Mouse (Mus musculus) stomach, postnatal 0 days (tissue): ENCODE measurements around the gene Asb7. TPM values are rescaled to one million over a fixed set of nuclear protein-coding genes. Genes with fewer than 3 reads are reported as not detected.

Experiments used
- ATAC-seq: fragments of 200-750 bp; cut with Nextera tagmentation; 2 replicates; pipeline ENCODE4 v1.8.0; 2017; ENCODE audit not compliant: low FRiP score, low TSS enrichment
- DNase-seq: peaks from one replicate; pipeline ENCODE4 v3.0.0-alpha.2; 2016; ENCODE audit warnings: low spot score
- H3K27ac ChIP-seq: fragments of 300-500 bp; sonication (generic); replicated peaks from 2 replicates; pipeline ENCODE4 v1.5.1; 2014; ENCODE audit warnings: mild to moderate bottlenecking, control low read depth
- H3K27me3 ChIP-seq: fragments of 300-500 bp; sonication (generic); 2 replicates; pipeline ENCODE4 v1.6.1; 2014; ENCODE audit warnings: low read length; ENCODE audit not compliant: control insufficient read depth, insufficient read depth
- H3K36me3 ChIP-seq: fragments of 300-500 bp; sonication (generic); 2 replicates; pipeline ENCODE4 v1.6.1; 2014; ENCODE audit warnings: low read length, mixed read lengths; ENCODE audit not compliant: control insufficient read depth, insufficient read depth
- H3K4me1 ChIP-seq: fragments of 300-500 bp; sonication (generic); replicated peaks from 2 replicates; pipeline ENCODE4 v1.6.1; 2014; ENCODE audit warnings: antibody characterized with exemption; ENCODE audit not compliant: control insufficient read depth, insufficient read depth
- H3K4me2 ChIP-seq: fragments of 300-500 bp; sonication (generic); replicated peaks from 2 replicates; pipeline ENCODE4 v1.6.1; 2014; ENCODE audit warnings: low read depth, mild to moderate bottlenecking, control low read depth, moderate library complexity
- H3K4me3 ChIP-seq: fragments of 300-500 bp; sonication (generic); 2 replicates; pipeline ENCODE4 v1.5.1; 2014; ENCODE audit warnings: low read depth, low read length, control low read depth
- H3K9ac ChIP-seq: fragments of 300-500 bp; sonication (generic); 2 replicates; pipeline ENCODE4 v1.6.1; 2014; ENCODE audit warnings: mild to moderate bottlenecking, low read length, control low read depth, mixed read lengths
- H3K9me3 ChIP-seq: fragments of 300-500 bp; sonication (generic); 2 replicates; pipeline ENCODE4 v1.6.1; 2016; ENCODE audit warnings: low read length; ENCODE audit not compliant: control insufficient read depth
- CTCF ChIP-seq: IDR thresholded peaks from 2 replicates; pipeline ENCODE4 v1.5.1; 2016; ENCODE audit warnings: antibody characterized with exemption, low read depth, mild to moderate bottlenecking, moderate library complexity
- EP300 ChIP-seq: optimal IDR thresholded peaks from 2 replicates; pipeline ENCODE3; 2016; ENCODE audit warnings: antibody characterized with exemption
- WGBS: fragments of 180-500 bp; shearing (Covaris S2); extraction: QIAGEN DNeasy Blood & Tissue Kit; methylation state at CpG from one replicate; pipeline ENCODE4 v1.1.7; 2014; 5-methylcytosine and 5-hydroxymethylcytosine counted together
- polyA plus RNA-seq: library from polyadenylated mRNA; unstranded; fragments of >200 nt; fragmentation: Nextera tagmentation; extraction: Ambion mirVana; gene quantifications from 2 replicates; pipeline ENCODE4 v1.2.1, GENCODE M21; 2015

Asb7 gene
- polyA plus RNA-seq, 1 experiment from 2014 or later, result 5.9 TPM

DNA sequence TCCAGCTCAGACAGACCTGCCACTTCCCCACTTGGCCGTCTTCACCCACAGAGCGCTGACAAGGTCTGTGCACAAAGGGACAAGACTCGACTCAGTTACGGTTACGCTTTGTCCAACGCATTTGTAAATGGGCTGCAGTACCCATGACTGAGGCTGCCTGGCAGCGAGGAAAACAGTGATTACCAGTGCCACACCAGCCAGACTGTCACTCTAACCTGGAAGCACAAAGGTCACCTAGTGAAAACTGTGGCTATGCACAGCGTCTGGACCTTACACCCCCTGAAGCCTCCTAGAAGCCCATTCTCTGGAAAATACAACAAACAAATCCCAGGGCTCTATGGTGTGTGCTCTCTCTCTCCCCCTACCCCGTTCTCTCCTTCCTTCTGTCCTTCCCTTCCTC lies 33.9 kb downstream of the Asb7 start:
- no peaks in the 10 kb centered on the region for H3K27me3 ChIP-seq
- TF ChIP-seq EP300 (no peak), CTCF (no peak)
- H3K27ac ChIP-seq, result no peak overlapping the region
- no peak for ATAC-seq
- H3K36me3 ChIP-seq, result peaks cover 14% of the 10 kb centered on the region
- no peaks in the 10 kb centered on the region for H3K4me1 ChIP-seq
- H3K9me3 ChIP-seq, result no peaks in the 10 kb centered on the region
- WGBS, result 88% methylated on average over 9 of the region's 9 CpGs
- H3K4me3 ChIP-seq, result no peak overlapping the region
- no peak overlapping the region for H3K4me2 ChIP-seq
- DNase-seq, result no peak
- H3K9ac ChIP-seq, result no peak overlapping the region

DNA sequence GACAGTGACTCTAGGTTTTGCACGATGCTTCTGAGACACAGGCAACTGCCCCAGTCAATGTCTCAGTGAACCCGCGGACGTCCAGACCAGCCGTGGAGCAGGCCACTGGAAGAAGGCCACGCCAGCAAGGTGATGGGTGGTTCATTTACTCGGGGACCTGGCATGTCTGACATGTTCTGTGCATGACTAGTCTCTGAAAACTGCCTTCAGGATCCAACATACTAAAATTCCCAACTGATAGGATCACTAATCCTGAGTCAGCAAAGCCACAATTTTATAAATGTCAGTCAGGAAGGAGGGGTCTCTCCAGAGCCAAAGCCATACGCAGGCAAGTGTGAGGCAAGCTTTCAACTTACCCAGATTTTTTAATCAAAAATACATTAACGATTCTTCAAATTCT lies 35.8 kb downstream of the Asb7 start:
- Histone ChIP-seq H3K4me3 (no peak overlapping the region), H3K27me3 (no peaks in the 10 kb centered on the region), H3K9ac (no peak overlapping the region), H3K36me3 (peaks cover 4% of the 10 kb centered on the region), H3K4me2 (no peak overlapping the region), H3K27ac (no peak overlapping the region), H3K4me1 (no peaks in the 10 kb centered on the region), H3K9me3 (no peaks in the 10 kb centered on the region)
- DNase-seq, result no peak
- WGBS, result 81% methylated on average over 9 of the region's 9 CpGs
- ATAC-seq, result no peak
- no peak for TF ChIP-seq EP300
- TF ChIP-seq CTCF, result no peak

GRCm38 (mm10) chr7:66652216-66652615 lies 37.2 kb downstream of the Asb7 start:
- no peak overlapping the region for H3K27ac ChIP-seq
- no peak for DNase-seq
- TF ChIP-seq EP300, result no peak
- no peak for TF ChIP-seq CTCF
- H3K4me2 ChIP-seq, result no peak overlapping the region
- H3K27me3 ChIP-seq, result no peaks in the 10 kb centered on the region
- 86% methylated on average over 4 of the region's 4 CpGs for WGBS
- no peak for ATAC-seq
- H3K4me1 ChIP-seq, result no peaks in the 10 kb centered on the region
- no peaks in the 10 kb centered on the region for H3K9me3 ChIP-seq
- H3K4me3 ChIP-seq, result no peak overlapping the region
- no peak overlapping the region for H3K9ac ChIP-seq
- peaks cover 8% of the 10 kb centered on the region; the same call in 1 of the 2 replicates for H3K36me3 ChIP-seq

- peaks cover 6% of the 10 kb centered on the region; the same call in 1 of the 2 replicates for H3K36me3 ChIP-seq
- no peak overlapping the region for H3K27ac ChIP-seq
- H3K9me3 ChIP-seq, result no peaks in the 10 kb centered on the region
- H3K4me2 ChIP-seq, result no peak overlapping the region
- H3K9ac ChIP-seq, result no peak overlapping the region
- no peak overlapping the region for H3K4me3 ChIP-seq
- no peak for DNase-seq
- H3K4me1 ChIP-seq, result no peaks in the 10 kb centered on the region
- TF ChIP-seq CTCF, result 0 out of 2 replicates have a peak, but pooled peaks have one; percentile 5
- no peak for TF ChIP-seq EP300
- no peaks in the 10 kb centered on the region for H3K27me3 ChIP-seq
- 59% methylated on average over 5 of the region's 5 CpGs for WGBS
- no peak for ATAC-seq
These were observed 38.5 kb downstream of the Asb7 start for GRCm38 (mm10) chr7:66650883-66651282.

GRCm38 (mm10) chr7:66649181-66649580 lies 40.2 kb downstream of the Asb7 start:
- WGBS, result 71% methylated on average over 2 of the region's 2 CpGs
- TF ChIP-seq CTCF, result no peak
- TF ChIP-seq EP300, result no peak
- DNase-seq (no peak), ATAC-seq (no peak)
- H3K4me1 ChIP-seq, result no peaks in the 10 kb centered on the region
- H3K27ac ChIP-seq, result no peak overlapping the region
- no peaks in the 10 kb centered on the region for H3K27me3 ChIP-seq
- H3K9me3 ChIP-seq, result no peaks in the 10 kb centered on the region
- no peak overlapping the region for H3K9ac ChIP-seq
- peaks cover 4% of the 10 kb centered on the region; the same call in 1 of the 2 replicates for H3K36me3 ChIP-seq
- H3K4me3 ChIP-seq, result no peak overlapping the region
- no peak overlapping the region for H3K4me2 ChIP-seq

GRCm38 (mm10) chr7:66645736-66646135 lies 43.7 kb downstream of the Asb7 start:
- DNase-seq (no peak), ATAC-seq (no peak)
- H3K9ac ChIP-seq, result no peak overlapping the region
- no peak overlapping the region for H3K27ac ChIP-seq
- H3K36me3 ChIP-seq, result peaks cover 7% of the 10 kb centered on the region
- H3K4me1 ChIP-seq, result no peaks in the 10 kb centered on the region
- no peaks in the 10 kb centered on the region for H3K27me3 ChIP-seq
- H3K4me2 ChIP-seq, result no peak overlapping the region
- H3K4me3 ChIP-seq, result no peak overlapping the region
- 100% methylated on average over 2 of the region's 2 CpGs for WGBS
- H3K9me3 ChIP-seq, result no peaks in the 10 kb centered on the region
- TF ChIP-seq CTCF (no peak), EP300 (no peak)
